Mouse (Mus musculus): ENCODE results near the gene Gls. TPM values are rescaled to one million over a fixed set of nuclear protein-coding genes. Genes with fewer than 3 reads are reported as not detected.
A peak's percentile ranks its signal among the peaks of the same experiment; 100 is the strongest.

The Gls gene
- total RNA-seq, 2 experiments from 2014 or later = 291 to 354 TPM

GRCm38 (mm10) chr1:52158490-52159381, 74.3 kb downstream of the Gls start:
- no peak for DNase-seq (ENCODE audit: low spot score in 2 of 2)

DNA sequence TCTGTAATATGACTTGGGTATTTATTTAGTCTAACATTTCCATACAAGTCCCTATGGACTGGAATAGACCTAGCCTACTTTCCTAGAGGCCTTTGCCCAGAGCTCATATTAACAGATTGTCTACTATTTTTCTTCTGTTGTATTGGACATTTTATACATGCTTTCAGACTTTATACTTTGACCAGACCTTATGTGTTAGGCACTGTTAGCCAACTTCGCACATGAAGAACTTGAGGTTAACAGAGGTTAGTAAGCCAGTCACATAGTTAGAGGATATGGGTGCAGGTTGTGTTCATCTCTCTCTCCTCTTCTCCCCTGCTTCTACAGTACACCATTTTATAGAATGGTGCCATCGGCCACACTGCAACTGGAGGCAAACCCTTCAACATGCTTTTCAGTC, 75.0 kb downstream of the Gls start:
- DNase-seq (ENCODE audit: low spot score in 2 of 2) = no peak

GRCm38 (mm10) chr1:52156351-52156750, 76.7 kb downstream of the Gls start:
- DNase-seq (ENCODE audit: low spot score in 2 of 2) = no peak

DNA sequence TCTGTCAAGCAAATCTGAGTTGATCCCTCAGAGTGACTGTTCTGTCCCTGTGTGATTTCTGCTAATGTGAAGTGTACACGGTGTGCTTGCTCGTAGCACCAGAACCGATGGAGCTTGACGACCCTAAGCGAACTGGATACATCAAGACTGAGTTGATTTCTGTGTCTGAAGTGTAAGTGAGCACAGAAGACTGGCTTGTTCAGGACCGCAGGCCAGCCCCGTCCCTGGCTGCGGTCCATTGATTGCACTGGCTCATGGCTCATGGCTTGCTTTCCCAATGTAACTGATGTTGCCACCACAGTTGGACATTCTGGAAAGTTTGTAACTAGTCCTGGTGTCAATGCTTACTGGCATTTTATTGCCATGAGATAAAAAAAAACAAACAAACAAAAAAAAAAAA, 78.1 kb downstream of the Gls start:
- no peak for DNase-seq (ENCODE audit: low spot score in 2 of 2)

DNA sequence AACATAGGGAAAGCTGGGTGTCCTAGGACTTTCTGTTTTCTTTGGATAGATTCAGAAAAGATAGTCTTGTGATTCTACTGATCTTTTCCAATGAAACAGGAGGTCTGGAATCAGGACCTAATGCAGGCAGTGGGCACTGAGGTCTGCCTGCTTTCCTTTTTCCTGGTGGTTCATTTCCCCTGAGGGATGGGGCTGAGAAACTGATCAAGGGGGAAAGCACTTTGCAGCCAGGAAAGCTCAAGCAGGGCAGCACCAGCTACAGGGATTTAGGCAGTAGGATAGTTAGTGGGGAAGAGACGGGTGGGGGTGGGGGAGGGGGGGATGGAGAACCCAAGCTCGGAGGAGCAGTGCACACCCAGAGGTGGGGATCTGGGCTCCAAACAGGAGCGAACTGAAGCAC, 80.1 kb downstream of the Gls start:
- no peak for DNase-seq (ENCODE audit: low spot score in 2 of 2)

- DNase-seq (ENCODE audit: low spot score in 2 of 2) = no peak
These were observed 80.7 kb downstream of the Gls start for GRCm38 (mm10) chr1:52152369-52152768.

GRCm38 (mm10) chr1:52151166-52151565, 81.9 kb downstream of the Gls start:
- no peak for DNase-seq (ENCODE audit: low spot score in 2 of 2)

- no peak for DNase-seq (ENCODE audit: low spot score in 2 of 2)
These were observed 82.4 kb downstream of the Gls start for GRCm38 (mm10) chr1:52150676-52151075.

- DNase-seq (ENCODE audit: low spot score in 2 of 2) = peak; percentile 40 to 53
These were observed 83.1 kb downstream of the Gls start for GRCm38 (mm10) chr1:52149934-52150346.

DNA sequence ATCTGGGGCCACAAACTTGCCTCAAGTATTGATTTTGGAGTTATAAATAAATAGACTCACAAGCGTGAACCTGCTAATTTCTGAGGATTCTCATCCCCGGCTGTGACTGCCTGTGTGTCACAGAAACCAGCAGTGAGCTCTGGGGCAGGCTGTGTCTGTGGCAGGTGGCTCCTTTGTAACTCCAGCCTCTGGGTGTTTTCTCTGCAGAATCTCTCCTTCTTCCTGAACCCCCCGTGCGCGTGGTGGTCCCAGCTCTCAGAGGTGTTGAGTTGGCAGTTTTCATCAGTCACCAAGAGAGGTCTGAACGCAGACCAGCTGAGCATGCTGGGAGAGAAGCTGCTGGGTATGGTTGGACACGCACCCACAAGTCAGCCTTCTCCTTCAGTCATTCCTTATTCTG, 84.3 kb downstream of the Gls start:
- DNase-seq (ENCODE audit: low spot score in 2 of 2) = no peak

GRCm38 (mm10) chr1:52148178-52148577, 84.9 kb downstream of the Gls start:
- no peak for DNase-seq (ENCODE audit: low spot score in 2 of 2)

- no peak for DNase-seq (ENCODE audit: low spot score in 2 of 2)
These were observed 85.6 kb downstream of the Gls start for GRCm38 (mm10) chr1:52147431-52147830.

- peak; percentile 57 to 71 for DNase-seq (ENCODE audit: low spot score in 2 of 2)
These were observed 86.6 kb downstream of the Gls start for GRCm38 (mm10) chr1:52146214-52146970.

DNA sequence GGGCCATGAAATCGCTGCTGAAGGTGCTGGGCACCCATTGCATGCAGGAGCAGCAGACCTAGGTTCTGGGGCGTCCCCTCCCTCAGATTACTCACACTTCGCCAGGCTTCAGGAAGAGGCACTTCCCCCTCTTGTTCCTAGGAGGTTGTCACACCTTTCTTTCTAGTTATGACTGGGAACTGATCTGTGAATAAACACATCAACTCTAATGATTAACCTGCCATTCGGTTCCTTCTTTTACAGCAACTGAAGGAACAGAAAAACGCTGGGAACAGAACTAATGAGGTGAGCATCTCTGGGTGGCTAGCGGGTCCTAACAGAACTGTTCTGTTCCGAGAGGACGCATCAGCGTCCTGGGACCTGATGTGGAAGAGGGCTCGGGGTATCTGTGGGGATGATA, 88.1 kb downstream of the Gls start:
- no peak for DNase-seq (ENCODE audit: low spot score in 2 of 2)

DNA sequence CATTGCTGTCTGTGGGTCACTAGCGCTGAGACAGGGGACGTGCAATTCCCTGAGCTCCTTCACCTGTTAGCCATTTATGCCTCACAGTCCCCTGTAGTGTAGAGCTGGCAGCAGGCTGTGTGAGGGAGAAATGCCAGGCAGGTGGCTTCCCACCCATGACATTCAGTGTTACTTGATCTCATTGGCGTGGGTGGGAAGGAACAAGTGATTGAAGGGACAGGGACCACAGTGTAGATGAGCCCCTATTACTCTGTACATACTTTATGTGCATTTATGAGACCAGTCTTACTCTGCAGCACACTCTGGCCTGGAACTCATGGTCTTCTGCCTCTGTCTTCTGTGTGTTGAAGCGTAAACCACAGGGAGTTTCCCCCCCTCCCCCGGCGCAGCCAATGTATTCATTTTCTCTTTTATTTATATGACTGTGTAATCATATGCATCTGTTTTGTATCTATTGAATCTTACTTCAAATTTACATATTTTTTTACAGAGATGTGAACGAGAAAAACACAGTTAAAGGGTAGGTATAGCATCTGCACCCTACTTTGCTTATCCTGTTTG, 89.4 kb downstream of the Gls start:
- DNase-seq (ENCODE audit: low spot score in 2 of 2) = no peak

- DNase-seq (ENCODE audit: low spot score in 2 of 2) = no peak
These were observed 89.8 kb downstream of the Gls start for GRCm38 (mm10) chr1:52143191-52143590.

GRCm38 (mm10) chr1:52142117-52142516, 90.9 kb downstream of the Gls start:
- DNase-seq (ENCODE audit: low spot score in 2 of 2) = no peak

DNA sequence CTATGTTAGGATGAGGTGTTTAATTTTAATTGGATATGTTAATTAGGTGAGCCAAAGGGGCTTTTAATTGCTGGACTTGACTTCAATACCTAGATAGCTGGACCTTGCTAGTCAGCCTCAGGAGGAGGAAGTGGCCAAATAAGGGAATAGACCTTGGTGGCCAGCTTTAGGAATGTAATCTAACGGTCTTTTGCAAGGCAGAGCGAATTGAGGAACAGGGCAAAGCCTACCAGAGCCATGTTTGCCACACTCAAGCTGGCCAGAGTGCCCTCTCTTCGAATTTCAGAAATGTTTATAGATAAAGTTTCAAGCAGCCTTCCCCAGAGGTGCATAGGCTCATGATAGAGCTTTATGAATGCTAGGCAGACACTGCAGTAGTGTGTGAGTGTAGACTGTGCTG, 91.5 kb downstream of the Gls start:
- DNase-seq (ENCODE audit: low spot score in 2 of 2) = no peak

DNA sequence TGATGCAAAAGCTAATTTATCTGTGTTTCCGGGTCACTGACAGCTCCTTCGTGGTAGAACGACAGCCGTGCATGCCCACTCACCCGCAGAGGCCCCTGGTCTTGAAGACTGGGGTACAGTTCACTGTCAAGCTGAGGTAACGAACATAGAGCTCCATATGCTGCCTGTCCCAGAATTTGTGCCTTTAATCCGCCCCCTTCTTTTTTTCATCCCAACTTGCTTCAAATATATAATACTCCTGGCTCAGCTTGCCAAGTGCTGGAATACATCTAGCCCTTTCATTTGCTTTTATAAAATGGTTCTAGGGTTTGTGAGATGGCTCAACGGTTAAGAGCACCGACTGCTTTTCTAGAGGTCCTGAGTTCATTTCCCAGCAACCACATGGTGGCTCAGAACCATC, 92.5 kb downstream of the Gls start:
- no peak for DNase-seq (ENCODE audit: low spot score in 2 of 2)

- DNase-seq (ENCODE audit: low spot score in 2 of 2) = no peak
These were observed 95.7 kb downstream of the Gls start for GRCm38 (mm10) chr1:52137292-52137691.

DNA sequence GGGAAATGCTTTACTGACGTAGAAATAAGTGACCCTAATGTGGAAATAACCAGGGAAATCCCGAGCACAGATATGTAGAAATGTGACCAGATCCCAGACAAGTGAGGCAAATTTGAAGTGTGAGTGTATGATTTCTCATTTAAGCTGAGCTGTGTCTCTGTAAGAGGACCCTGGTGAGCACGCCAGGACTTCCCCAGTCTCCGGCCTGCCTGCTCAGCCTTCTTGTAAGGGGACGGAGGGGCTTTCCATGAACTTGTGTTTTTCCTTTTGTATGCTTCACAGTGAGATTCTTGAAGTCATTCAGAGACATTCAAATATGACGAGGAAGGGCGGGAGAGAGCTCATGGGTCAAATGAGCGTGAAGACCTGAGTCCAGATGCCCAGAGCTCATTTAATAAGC, 99.8 kb downstream of the Gls start:
- no peak for DNase-seq (ENCODE audit: low spot score in 2 of 2)

GRCm38 (mm10) chr1:52131787-52132377, 101.2 kb downstream of the Gls start:
- DNase-seq (ENCODE audit: low spot score in 2 of 2) = no peak

Measured in layer of hippocampus, postnatal 10 days (tissue).